Mouse (Mus musculus): Measurements from ENCODE around the gene Mdfi. TPM values are rescaled to one million over a fixed set of nuclear protein-coding genes. Genes with fewer than 3 reads are reported as not detected.

The Mdfi gene
- polyA plus RNA-seq, 1 experiment from 2014 or later: 2.9 TPM

- H3K9me3 ChIP-seq (replicated peaks; ENCODE audit: control insufficient read depth, low read length, poor library complexity, severe bottlenecking): no peaks in the 10 kb centered on the region
- no peak overlapping the region for H3K4me2 ChIP-seq (ENCODE audit: low read length)
- 62% methylated on average over 10 of the region's 10 CpGs for whole genome bisulfite sequencing
- no peak for ATAC-seq
- no peak overlapping the region for H3K9ac ChIP-seq (ENCODE audit: low read depth, low read length)
- H3K4me1 ChIP-seq (ENCODE audit: control insufficient read depth, insufficient read depth, low read length): no peaks in the 10 kb centered on the region; the same call in 1 of the 2 replicates
- no peak overlapping the region for H3K4me3 ChIP-seq (ENCODE audit: low read depth, low read length)
- H3K27ac ChIP-seq (ENCODE audit: low read length): no peak overlapping the region
- H3K36me3 ChIP-seq (ENCODE audit: control insufficient read depth, insufficient read depth, low read length): no peaks in the 10 kb centered on the region
- no peaks in the 10 kb centered on the region for H3K27me3 ChIP-seq (ENCODE audit: control insufficient read depth, insufficient read depth, low read depth, low read length)
Measured at GRCm38 (mm10) chr17:47815446-47815845, 19.0 kb downstream of the Mdfi start.

GRCm38 (mm10) chr17:47814496-47814895, 20.0 kb downstream of the Mdfi start:
- Histone ChIP-seq H3K4me3 (ENCODE audit: low read depth, low read length) (no peak overlapping the region), H3K27me3 (ENCODE audit: control insufficient read depth, insufficient read depth, low read depth, low read length) (no peaks in the 10 kb centered on the region), H3K4me2 (ENCODE audit: low read length) (no peak overlapping the region), H3K4me1 (ENCODE audit: control insufficient read depth, insufficient read depth, low read length) (no peaks in the 10 kb centered on the region; the same call in 1 of the 2 replicates), H3K36me3 (ENCODE audit: control insufficient read depth, insufficient read depth, low read length) (no peaks in the 10 kb centered on the region), H3K27ac (ENCODE audit: low read length) (no peak overlapping the region), H3K9me3 (replicated peaks; ENCODE audit: control insufficient read depth, low read length, poor library complexity, severe bottlenecking) (no peaks in the 10 kb centered on the region), H3K9ac (ENCODE audit: low read depth, low read length) (no peak overlapping the region)
- 25% methylated on average over 6 of the region's 6 CpGs for WGBS
- no peak for ATAC-seq

GRCm38 (mm10) chr17:47813616-47814015, 20.9 kb downstream of the Mdfi start:
- Histone ChIP-seq H3K4me2 (ENCODE audit: low read length) (no peak overlapping the region), H3K9ac (ENCODE audit: low read depth, low read length) (no peak overlapping the region), H3K27ac (ENCODE audit: low read length) (no peak overlapping the region), H3K4me3 (ENCODE audit: low read depth, low read length) (no peak overlapping the region), H3K4me1 (ENCODE audit: control insufficient read depth, insufficient read depth, low read length) (no peaks in the 10 kb centered on the region; the same call in 1 of the 2 replicates), H3K36me3 (ENCODE audit: control insufficient read depth, insufficient read depth, low read length) (no peaks in the 10 kb centered on the region), H3K9me3 (replicated peaks; ENCODE audit: control insufficient read depth, low read length, poor library complexity, severe bottlenecking) (no peaks in the 10 kb centered on the region), H3K27me3 (ENCODE audit: control insufficient read depth, insufficient read depth, low read depth, low read length) (no peaks in the 10 kb centered on the region)
- no peak for ATAC-seq
- 59% methylated on average over 5 of the region's 5 CpGs for WGBS

- Histone ChIP-seq H3K4me1 (ENCODE audit: control insufficient read depth, insufficient read depth, low read length) (no peaks in the 10 kb centered on the region; the same call in 1 of the 2 replicates), H3K36me3 (ENCODE audit: control insufficient read depth, insufficient read depth, low read length) (no peaks in the 10 kb centered on the region), H3K9me3 (replicated peaks; ENCODE audit: control insufficient read depth, low read length, poor library complexity, severe bottlenecking) (no peaks in the 10 kb centered on the region), H3K27me3 (ENCODE audit: control insufficient read depth, insufficient read depth, low read depth, low read length) (no peaks in the 10 kb centered on the region), H3K4me3 (ENCODE audit: low read depth, low read length) (no peak overlapping the region), H3K9ac (ENCODE audit: low read depth, low read length) (no peak overlapping the region), H3K4me2 (ENCODE audit: low read length) (no peak overlapping the region), H3K27ac (ENCODE audit: low read length) (no peak overlapping the region)
- no peak for ATAC-seq
- WGBS: 83% methylated on average over 6 of the region's 6 CpGs
Measured at GRCm38 (mm10) chr17:47812200-47812599, 22.3 kb downstream of the Mdfi start.

- no peak overlapping the region for H3K9ac ChIP-seq (ENCODE audit: low read depth, low read length)
- no peak overlapping the region for H3K27ac ChIP-seq (ENCODE audit: low read length)
- H3K4me3 ChIP-seq (ENCODE audit: low read depth, low read length): no peak overlapping the region
- no peak for ATAC-seq
- 73% methylated on average over 15 of the region's 15 CpGs for WGBS
- H3K4me2 ChIP-seq (ENCODE audit: low read length): no peak overlapping the region
- no peaks in the 10 kb centered on the region for H3K9me3 ChIP-seq (replicated peaks; ENCODE audit: control insufficient read depth, low read length, poor library complexity, severe bottlenecking)
- no peaks in the 10 kb centered on the region for H3K27me3 ChIP-seq (ENCODE audit: control insufficient read depth, insufficient read depth, low read depth, low read length)
- H3K36me3 ChIP-seq (ENCODE audit: control insufficient read depth, insufficient read depth, low read length): no peaks in the 10 kb centered on the region
- no peaks in the 10 kb centered on the region; the same call in 1 of the 2 replicates for H3K4me1 ChIP-seq (ENCODE audit: control insufficient read depth, insufficient read depth, low read length)
Measured at GRCm38 (mm10) chr17:47811265-47811800, 23.2 kb downstream of the Mdfi start.

GRCm38 (mm10) chr17:47806230-47806629, 28.3 kb downstream of the Mdfi start:
- Histone ChIP-seq H3K4me3 (ENCODE audit: low read depth, low read length) (no peak overlapping the region), H3K27me3 (ENCODE audit: control insufficient read depth, insufficient read depth, low read depth, low read length) (no peaks in the 10 kb centered on the region), H3K9me3 (replicated peaks; ENCODE audit: control insufficient read depth, low read length, poor library complexity, severe bottlenecking) (no peaks in the 10 kb centered on the region), H3K9ac (ENCODE audit: low read depth, low read length) (no peak overlapping the region), H3K27ac (ENCODE audit: low read length) (no peak overlapping the region), H3K36me3 (ENCODE audit: control insufficient read depth, insufficient read depth, low read length) (no peaks in the 10 kb centered on the region), H3K4me1 (ENCODE audit: control insufficient read depth, insufficient read depth, low read length) (no peaks in the 10 kb centered on the region), H3K4me2 (ENCODE audit: low read length) (no peak overlapping the region)
- no peak for ATAC-seq
- WGBS: 56% methylated on average over 9 of the region's 9 CpGs

- H3K9me3 ChIP-seq (replicated peaks; ENCODE audit: control insufficient read depth, low read length, poor library complexity, severe bottlenecking): no peaks in the 10 kb centered on the region
- H3K9ac ChIP-seq (ENCODE audit: low read depth, low read length): no peak overlapping the region
- no peaks in the 10 kb centered on the region for H3K27me3 ChIP-seq (ENCODE audit: control insufficient read depth, insufficient read depth, low read depth, low read length)
- H3K36me3 ChIP-seq (ENCODE audit: control insufficient read depth, insufficient read depth, low read length): no peaks in the 10 kb centered on the region
- no peak overlapping the region for H3K27ac ChIP-seq (ENCODE audit: low read length)
- H3K4me3 ChIP-seq (ENCODE audit: low read depth, low read length): no peak overlapping the region
- H3K4me1 ChIP-seq (ENCODE audit: control insufficient read depth, insufficient read depth, low read length): no peaks in the 10 kb centered on the region
- no peak for ATAC-seq
- no peak overlapping the region for H3K4me2 ChIP-seq (ENCODE audit: low read length)
- 35% methylated on average over 13 of the region's 13 CpGs for WGBS
Measured at GRCm38 (mm10) chr17:47805047-47805835, 29.2 kb downstream of the Mdfi start.

- H3K4me3 ChIP-seq (ENCODE audit: low read depth, low read length): no peak overlapping the region
- H3K4me2 ChIP-seq (ENCODE audit: low read length): no peak overlapping the region
- no peaks in the 10 kb centered on the region for H3K36me3 ChIP-seq (ENCODE audit: control insufficient read depth, insufficient read depth, low read length)
- no peak overlapping the region for H3K9ac ChIP-seq (ENCODE audit: low read depth, low read length)
- no peak for ATAC-seq
- no peaks in the 10 kb centered on the region for H3K27me3 ChIP-seq (ENCODE audit: control insufficient read depth, insufficient read depth, low read depth, low read length)
- 93% methylated on average over 4 of the region's 4 CpGs for WGBS
- H3K9me3 ChIP-seq (replicated peaks; ENCODE audit: control insufficient read depth, low read length, poor library complexity, severe bottlenecking): no peaks in the 10 kb centered on the region
- no peak overlapping the region for H3K27ac ChIP-seq (ENCODE audit: low read length)
- H3K4me1 ChIP-seq (ENCODE audit: control insufficient read depth, insufficient read depth, low read length): no peaks in the 10 kb centered on the region
Measured at GRCm38 (mm10) chr17:47803662-47804061, 30.8 kb downstream of the Mdfi start.

- Histone ChIP-seq H3K27me3 (ENCODE audit: control insufficient read depth, insufficient read depth, low read depth, low read length) (no peaks in the 10 kb centered on the region), H3K27ac (ENCODE audit: low read length) (no peak overlapping the region), H3K36me3 (ENCODE audit: control insufficient read depth, insufficient read depth, low read length) (no peaks in the 10 kb centered on the region), H3K4me1 (ENCODE audit: control insufficient read depth, insufficient read depth, low read length) (no peaks in the 10 kb centered on the region), H3K9me3 (replicated peaks; ENCODE audit: control insufficient read depth, low read length, poor library complexity, severe bottlenecking) (no peaks in the 10 kb centered on the region), H3K4me3 (ENCODE audit: low read depth, low read length) (no peak overlapping the region), H3K4me2 (ENCODE audit: low read length) (no peak overlapping the region), H3K9ac (ENCODE audit: low read depth, low read length) (no peak overlapping the region)
- no peak for ATAC-seq
- WGBS: 26% methylated on average over 8 of the region's 8 CpGs
Measured at GRCm38 (mm10) chr17:47802806-47803205, 31.7 kb downstream of the Mdfi start.
